Mouse (Mus musculus) stomach, embryonic 14.5 days (tissue): ENCODE measurements around the gene Mbl1. TPM values are rescaled to one million over a fixed set of nuclear protein-coding genes. Genes with fewer than 3 reads are reported as not detected.

ENCODE experiments used
- ATAC-seq: fragments of 200-750 bp; cut with Nextera tagmentation; 2 replicates; pipeline ENCODE4 v1.8.0; 2017; ENCODE audit warnings: low read depth, moderate TSS enrichment; ENCODE audit not compliant: insufficient number of reproducible peaks, insufficient read depth, low FRiP score
- H3K27ac ChIP-seq: fragments of 300-500 bp; sonication (generic); 2 replicates; pipeline ENCODE4 v1.5.1; 2014; ENCODE audit warnings: mild to moderate bottlenecking, low read length, moderate library complexity, mixed read lengths
- H3K27me3 ChIP-seq: fragments of 300-500 bp; sonication (generic); 2 replicates; pipeline ENCODE4 v1.6.1; 2014; ENCODE audit warnings: low read length, control low read depth, mixed read lengths; ENCODE audit not compliant: control insufficient read depth, insufficient read depth
- H3K36me3 ChIP-seq: fragments of 300-500 bp; sonication (generic); 2 replicates; pipeline ENCODE4 v1.6.1; 2014; ENCODE audit warnings: mild to moderate bottlenecking, control low read depth, low read length, moderate library complexity, mixed read lengths; ENCODE audit not compliant: control insufficient read depth, insufficient read depth
- H3K4me1 ChIP-seq: fragments of 300-500 bp; sonication (generic); 2 replicates; pipeline ENCODE4 v1.6.1; 2014; ENCODE audit warnings: low read length, control low read depth, mixed read lengths; ENCODE audit not compliant: control insufficient read depth, insufficient read depth
- H3K4me2 ChIP-seq: fragments of 300-500 bp; sonication (generic); replicated peaks from 2 replicates; pipeline ENCODE4 v1.6.1; 2014; ENCODE audit warnings: low read depth, low read length, control low read depth
- H3K4me3 ChIP-seq: fragments of 300-500 bp; sonication (generic); 2 replicates; pipeline ENCODE4 v1.5.1; 2014; ENCODE audit warnings: low read depth, low read length, control low read depth
- H3K9ac ChIP-seq: fragments of 300-500 bp; sonication (generic); replicated peaks from 2 replicates; pipeline ENCODE4 v1.6.1; 2014; ENCODE audit warnings: low read depth, mild to moderate bottlenecking, control low read depth, low read length, moderate library complexity, mixed read lengths
- H3K9me3 ChIP-seq: fragments of 300-500 bp; sonication (generic); 2 replicates; pipeline ENCODE4 v1.6.1; 2016; ENCODE audit warnings: low read depth, low read length, control low read depth; ENCODE audit not compliant: control insufficient read depth
- WGBS: fragments of 180-500 bp; shearing (Covaris S2); extraction: QIAGEN DNeasy Blood & Tissue Kit; methylation state at CpG from one replicate; pipeline ENCODE4 v1.1.7; 2014; 5-methylcytosine and 5-hydroxymethylcytosine counted together
- polyA plus RNA-seq: library from polyadenylated mRNA; unstranded; fragments of >200 nt; fragmentation: Nextera tagmentation; extraction: Ambion mirVana; gene quantifications from 2 replicates; pipeline ENCODE4 v1.2.1, GENCODE M21; 2014

Mbl1 gene
- polyA plus RNA-seq, 1 experiment from 2014 or later = not detected

DNA sequence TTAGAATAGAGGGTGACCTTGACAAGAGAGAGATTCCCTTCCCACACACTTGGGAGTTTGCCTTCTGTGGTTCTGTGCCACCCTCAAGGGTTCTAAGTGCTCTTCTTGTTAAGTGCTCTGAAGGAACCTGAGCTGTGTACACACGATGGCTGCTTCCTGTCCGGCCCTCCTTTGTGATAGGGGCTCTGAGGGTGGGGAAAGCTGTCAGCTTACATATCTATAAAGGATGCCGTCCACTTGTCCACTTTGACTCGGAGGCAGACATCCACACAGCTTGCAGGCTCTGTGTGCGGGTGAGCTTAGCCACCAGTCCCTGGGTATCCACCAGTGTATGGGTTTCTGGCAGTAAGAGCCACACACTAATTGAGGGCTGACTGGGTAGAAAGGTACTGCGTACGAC, 19.7 kb upstream of the Mbl1 start, which contains the start of gene Sftpa1:
Gene Sftpa1, plus strand, starts transcription at position 243 of the 400 bp plus-strand sequence.
- H3K9ac ChIP-seq = no peak within 1 kb of the TSS
- H3K9me3 ChIP-seq = no peaks in the 10 kb centered on the region
- 63% methylated on average over 7 of the region's 7 CpGs for WGBS
- H3K27ac ChIP-seq = no peak within 1 kb of the TSS
- no peak within 1 kb of the TSS for H3K4me3 ChIP-seq
- no peak for ATAC-seq
- H3K4me2 ChIP-seq = no peak within 1 kb of the TSS
- no peaks in the 10 kb centered on the region for H3K4me1 ChIP-seq
- H3K36me3 ChIP-seq = no peaks in the 10 kb centered on the region
- no peaks in the 10 kb centered on the region for H3K27me3 ChIP-seq

DNA sequence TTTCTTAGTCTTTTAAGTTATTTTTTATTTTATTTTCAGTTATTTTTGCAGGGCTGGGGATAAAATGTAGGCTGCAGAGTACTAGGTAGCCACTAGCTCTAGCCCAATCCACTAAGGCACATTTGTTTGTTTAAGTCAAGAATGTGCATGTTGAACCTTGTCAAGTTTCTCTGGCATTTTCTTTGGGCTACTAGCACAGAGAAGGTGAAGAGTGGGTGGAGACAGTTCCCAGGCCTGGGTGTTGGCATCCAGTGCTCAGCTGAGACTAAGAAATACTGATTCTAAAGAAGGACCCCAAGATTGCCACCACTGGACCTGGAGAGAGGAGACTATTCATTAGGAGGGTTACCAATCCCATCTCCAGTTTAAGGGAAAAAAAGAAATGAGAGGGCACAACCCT, 14.3 kb upstream of the Mbl1 start:
- Histone ChIP-seq H3K27me3 (no peaks in the 10 kb centered on the region), H3K36me3 (no peaks in the 10 kb centered on the region), H3K9ac (no peak overlapping the region), H3K4me3 (no peak overlapping the region), H3K9me3 (no peaks in the 10 kb centered on the region), H3K27ac (no peak overlapping the region), H3K4me1 (no peaks in the 10 kb centered on the region), H3K4me2 (no peak overlapping the region)
- ATAC-seq = no peak

DNA sequence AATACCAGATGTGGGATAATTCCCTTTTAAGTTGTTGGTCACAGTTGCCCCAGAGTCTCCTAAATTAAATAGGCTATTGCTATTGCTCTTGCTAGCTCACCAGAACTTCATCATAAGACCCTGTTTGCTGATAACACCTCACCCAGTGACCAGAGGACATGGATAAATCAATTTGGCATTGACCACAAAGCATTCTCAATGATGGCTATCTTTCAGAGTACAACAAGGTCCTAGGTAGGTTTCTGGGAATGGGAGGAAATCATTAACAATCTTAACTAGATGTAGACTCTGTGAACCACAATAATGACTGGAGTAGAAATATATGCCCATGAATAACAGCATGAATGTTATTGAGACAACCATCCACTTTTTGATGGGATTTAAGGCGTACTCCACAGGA, 10.6 kb upstream of the Mbl1 start:
- no peak overlapping the region for H3K27ac ChIP-seq
- no peak overlapping the region for H3K9ac ChIP-seq
- WGBS = 90% methylated on average over 1 of the region's 1 CpGs
- no peak overlapping the region for H3K4me3 ChIP-seq
- ATAC-seq = no peak
- no peaks in the 10 kb centered on the region for H3K9me3 ChIP-seq
- no peaks in the 10 kb centered on the region for H3K4me1 ChIP-seq
- H3K36me3 ChIP-seq = no peaks in the 10 kb centered on the region
- H3K4me2 ChIP-seq = no peak overlapping the region
- no peaks in the 10 kb centered on the region for H3K27me3 ChIP-seq

DNA sequence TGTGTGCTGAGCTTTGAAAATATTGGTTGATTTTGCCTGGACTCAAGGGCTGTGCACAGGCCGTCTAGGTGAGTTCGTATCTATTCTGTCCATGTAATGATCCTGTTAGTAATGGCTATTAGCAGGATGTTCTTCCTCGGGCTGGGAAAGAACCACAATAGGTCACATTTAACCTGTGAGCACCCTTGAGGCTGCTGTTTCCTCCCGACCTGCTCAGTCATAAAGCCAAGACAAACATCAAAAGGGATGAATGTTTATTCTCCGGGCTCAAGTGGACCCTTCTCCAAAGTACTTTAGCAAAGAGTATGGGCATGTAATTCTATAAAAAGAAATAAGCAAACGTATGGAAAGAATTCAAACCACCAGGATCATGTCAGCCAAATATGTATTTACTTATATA, 5.2 kb upstream of the Mbl1 start:
- ATAC-seq = no peak
- no peaks in the 10 kb centered on the region for H3K4me1 ChIP-seq
- H3K9ac ChIP-seq = no peak overlapping the region
- no peaks in the 10 kb centered on the region for H3K36me3 ChIP-seq
- H3K9me3 ChIP-seq = no peaks in the 10 kb centered on the region
- no peak overlapping the region for H3K4me3 ChIP-seq
- 54% methylated on average over 6 of the region's 6 CpGs for WGBS
- no peak overlapping the region for H3K27ac ChIP-seq
- H3K4me2 ChIP-seq = no peak overlapping the region
- no peaks in the 10 kb centered on the region for H3K27me3 ChIP-seq

DNA sequence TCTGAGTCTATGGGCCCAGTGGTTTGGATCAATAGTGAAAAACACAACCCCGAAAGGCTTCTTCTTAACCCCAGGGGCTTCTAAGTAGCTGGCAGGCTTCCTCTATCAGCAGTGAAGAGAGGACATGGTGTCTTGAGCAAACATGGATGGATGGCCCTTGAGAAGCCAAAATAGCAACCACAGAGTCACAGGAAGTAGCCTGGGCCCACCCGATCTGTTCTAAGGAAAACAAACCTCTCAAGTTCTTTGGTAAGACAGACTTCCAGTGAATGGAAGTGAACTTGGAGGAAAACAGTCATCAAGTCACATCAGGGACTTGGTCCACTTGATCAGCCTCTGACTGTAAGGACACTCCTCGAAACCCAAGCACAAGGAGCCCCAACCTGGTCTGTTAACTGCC, 4.3 kb upstream of the Mbl1 start:
- no peaks in the 10 kb centered on the region for H3K4me1 ChIP-seq
- WGBS = 71% methylated on average over 3 of the region's 3 CpGs
- no peak for ATAC-seq
- H3K27me3 ChIP-seq = no peaks in the 10 kb centered on the region
- H3K27ac ChIP-seq = no peak overlapping the region
- no peak overlapping the region for H3K4me2 ChIP-seq
- H3K4me3 ChIP-seq = no peak overlapping the region
- no peaks in the 10 kb centered on the region for H3K9me3 ChIP-seq
- H3K36me3 ChIP-seq = no peaks in the 10 kb centered on the region
- no peak overlapping the region for H3K9ac ChIP-seq

DNA sequence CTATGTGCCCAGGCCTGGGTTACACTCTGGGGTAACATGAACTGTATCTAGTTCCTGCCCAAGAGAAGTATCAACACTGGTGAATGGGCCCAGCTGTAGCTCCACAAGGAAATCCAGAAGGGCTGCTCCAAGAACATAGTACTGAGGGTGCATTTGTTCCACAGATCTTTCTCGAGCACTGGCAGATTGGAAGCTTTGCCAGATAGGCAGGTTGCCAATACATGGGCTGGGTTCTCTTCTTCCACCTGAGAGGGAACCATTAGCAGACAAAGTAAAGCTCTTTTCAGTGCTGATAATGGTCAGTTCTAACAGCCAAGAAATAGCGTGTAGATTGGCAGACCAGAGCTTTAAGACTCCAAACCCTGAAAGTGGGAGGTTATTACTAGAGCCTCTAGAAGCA, 3.9 kb upstream of the Mbl1 start:
- Histone ChIP-seq H3K9me3 (no peaks in the 10 kb centered on the region), H3K36me3 (no peaks in the 10 kb centered on the region), H3K27ac (no peak overlapping the region), H3K4me1 (no peaks in the 10 kb centered on the region), H3K4me2 (no peak overlapping the region), H3K4me3 (no peak overlapping the region), H3K9ac (no peak overlapping the region), H3K27me3 (no peaks in the 10 kb centered on the region)
- WGBS = 77% methylated on average over 2 of the region's 2 CpGs
- ATAC-seq = no peak

DNA sequence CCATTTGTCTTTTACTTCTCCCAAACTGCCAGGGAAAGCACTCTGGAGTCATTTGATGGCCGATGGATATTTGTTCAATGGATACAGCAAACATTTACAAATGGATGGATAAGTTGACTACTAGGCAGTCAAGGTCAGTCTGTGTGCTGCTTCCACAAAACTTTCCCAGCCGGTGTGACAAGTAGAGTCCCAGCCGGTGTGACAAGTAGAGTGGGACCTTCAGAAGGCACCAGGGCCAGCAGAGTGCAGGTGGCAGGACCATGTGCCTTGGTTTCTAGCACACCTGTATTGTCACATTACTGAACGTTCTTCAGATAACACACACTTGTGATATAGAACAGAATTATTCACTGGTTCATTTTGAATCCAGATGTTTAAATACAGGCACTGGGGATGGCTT, 8.8 kb downstream of the Mbl1 start:
- Histone ChIP-seq H3K4me3 (no peak overlapping the region), H3K9me3 (no peaks in the 10 kb centered on the region), H3K4me1 (no peaks in the 10 kb centered on the region), H3K27ac (no peak overlapping the region), H3K9ac (no peak overlapping the region), H3K36me3 (no peaks in the 10 kb centered on the region), H3K27me3 (no peaks in the 10 kb centered on the region), H3K4me2 (no peak overlapping the region)
- ATAC-seq = no peak
- 60% methylated on average over 4 of the region's 4 CpGs for WGBS

DNA sequence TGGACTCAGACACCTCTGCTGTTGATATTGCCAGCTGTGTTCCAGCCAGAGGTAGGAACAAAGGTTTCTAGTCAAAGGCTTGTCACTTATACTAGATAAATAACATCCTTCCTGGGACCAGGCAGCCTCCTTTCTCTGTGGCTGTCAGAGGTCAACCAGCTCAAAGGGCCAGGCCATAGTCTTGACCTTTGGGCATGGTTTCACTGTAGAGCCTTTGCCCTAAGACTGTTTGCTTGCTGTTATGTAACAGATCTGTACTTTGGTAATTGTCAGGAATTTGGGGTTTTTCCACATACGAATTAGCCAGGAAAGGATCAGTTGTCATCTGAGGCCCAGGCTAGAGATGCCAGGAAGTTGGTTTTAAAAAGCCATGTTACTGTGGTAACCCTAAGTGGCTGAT, 9.5 kb downstream of the Mbl1 start:
- ATAC-seq = no peak
- H3K4me1 ChIP-seq = no peaks in the 10 kb centered on the region
- H3K4me2 ChIP-seq = no peak overlapping the region
- H3K36me3 ChIP-seq = no peaks in the 10 kb centered on the region
- H3K4me3 ChIP-seq = no peak overlapping the region
- H3K9ac ChIP-seq = no peak overlapping the region
- no peaks in the 10 kb centered on the region for H3K9me3 ChIP-seq
- H3K27me3 ChIP-seq = no peaks in the 10 kb centered on the region
- WGBS = 41% methylated on average over 1 of the region's 1 CpGs
- no peak overlapping the region for H3K27ac ChIP-seq

DNA sequence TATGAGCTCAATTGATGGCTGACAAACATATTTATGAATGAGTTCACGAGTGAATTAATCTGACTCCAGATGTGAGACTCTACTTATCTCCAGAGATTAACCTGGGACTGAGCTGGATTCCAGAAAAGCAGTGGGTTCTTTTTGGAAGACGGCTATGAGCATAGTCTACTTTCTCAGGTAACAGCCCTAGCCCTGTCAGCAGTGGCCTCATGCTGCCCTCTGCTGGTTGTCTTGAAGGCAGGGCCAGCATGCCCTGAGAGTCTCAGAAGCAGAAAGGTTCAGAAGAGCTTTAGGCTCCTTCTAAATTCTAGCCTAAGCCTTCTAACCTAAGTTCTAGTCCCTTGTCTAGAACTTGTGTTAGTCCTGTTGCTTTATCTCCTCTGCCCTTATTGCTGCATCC, 11.4 kb downstream of the Mbl1 start:
- Histone ChIP-seq H3K9ac (no peak overlapping the region), H3K4me3 (no peak overlapping the region), H3K4me1 (no peaks in the 10 kb centered on the region), H3K27ac (no peak overlapping the region), H3K36me3 (no peaks in the 10 kb centered on the region), H3K9me3 (no peaks in the 10 kb centered on the region), H3K27me3 (no peaks in the 10 kb centered on the region), H3K4me2 (no peak overlapping the region)
- no peak for ATAC-seq
- 11% methylated on average over 2 of the region's 2 CpGs for WGBS
